In genomic region chr1:37272464-37272863, GRCm38 (mm10) we compare ENCODE assay signal across 9 mouse cellular contexts. TPM values are rescaled to one million over a fixed set of nuclear protein-coding genes. Genes with fewer than 3 reads are reported as not detected.
DNase-seq lines count a peak whose midpoint lies in the region; ATAC-seq and TF ChIP-seq lines count a peak whose summit lies in the region.
"Had no signal": no experiment of that assay in that cellular context is flagged by ENCODE, and none has a peak within 500 bp of the region (broad histone marks: within the 10 kb centered on the region; RNA-seq: fewer than 3 reads in every experiment).

No protein-coding gene starts in this region.

- DNase-seq in G1E (ENCODE audit: low spot score), result peak; percentile 43
- DNase-seq in adrenal gland, postnatal 14 days, result peak; percentile 73
- peak; percentile 62 for DNase-seq in embryo, embryonic 9.5 days (ENCODE audit: extremely low spot score)
- DNase-seq in kidney, postnatal 4 days, result peak; percentile 67 to 76
- DNase-seq in lung, embryonic 14.5 days, result peak; percentile 90
- peak; percentile 58 for DNase-seq in retina, postnatal 7 days (ENCODE audit: low read depth, low spot score)
- peak; percentile 25 for DNase-seq in yolk sac, embryonic 10.5 days (ENCODE audit: low spot score)

- no peak overlapping the region for H3K4me2 ChIP-seq in heart, embryonic 16.5 days (ENCODE audit: low read depth, low read length)
- H3K4me2 ChIP-seq in lung, embryonic 14.5 days, result no peak overlapping the region
- H3K4me2 ChIP-seq: midbrain, embryonic 12.5 days had no signal

- H3K27me3 ChIP-seq in G1E (ENCODE audit: insufficient read depth, low read length), result no peaks in the 10 kb centered on the region; the same call in 1 of the 2 replicates
- no peaks in the 10 kb centered on the region for H3K27me3 ChIP-seq in heart, embryonic 16.5 days (ENCODE audit: control insufficient read depth, insufficient read depth, low read length)
- H3K27me3 ChIP-seq in lung, embryonic 14.5 days (ENCODE audit: insufficient read depth, low read length), result no peaks in the 10 kb centered on the region

- no peak overlapping the region for H3K27ac ChIP-seq in heart, embryonic 16.5 days (ENCODE audit: low read length)
- no peak overlapping the region for H3K27ac ChIP-seq in lung, embryonic 14.5 days (ENCODE audit: low read depth)
- H3K27ac ChIP-seq: midbrain, embryonic 12.5 days had no signal

- ATAC-seq in G1E (ENCODE audit: extremely low read depth, insufficient number of reproducible peaks, low FRiP score, poor library complexity, severe bottlenecking), result no peak
- ATAC-seq in heart, embryonic 16.5 days (replicated peaks; ENCODE audit: extremely low read depth, insufficient read depth, low FRiP score), result peak; percentile 23; the same call in 1 of the 2 replicates
- peak; percentile 28; the same call in 1 of the 2 replicates for ATAC-seq in lung, embryonic 14.5 days (ENCODE audit: insufficient read depth)

- peak; percentile 97 for TF ChIP-seq CTCF in G1E (IDR thresholded peaks at IDR 0.05; ENCODE audit: low read depth, low read length)
- TF ChIP-seq CTCF in lung, embryonic 14.5 days (IDR thresholded peaks at IDR 0.05; ENCODE audit: low read depth), result peak; percentile 94

- H3K4me3 ChIP-seq in G1E (ENCODE audit: low read depth, low read length), result no peak overlapping the region
- H3K4me3 ChIP-seq in heart, embryonic 16.5 days (ENCODE audit: low read length), result no peak overlapping the region
- H3K4me3 ChIP-seq in lung, embryonic 14.5 days (ENCODE audit: low read depth, low read length), result no peak overlapping the region
- H3K4me3 ChIP-seq: midbrain, embryonic 12.5 days had no signal

- 6% methylated on average over 7 of the region's 7 CpGs for WGBS in heart, embryonic 16.5 days
- 4% methylated on average over 7 of the region's 7 CpGs for WGBS in lung, embryonic 14.5 days

- H3K9me3 ChIP-seq in G1E (replicated peaks), result no peaks in the 10 kb centered on the region
- H3K9me3 ChIP-seq in heart, embryonic 16.5 days (replicated peaks; ENCODE audit: control insufficient read depth, low read length), result 0 out of 2 replicates have a peak, but pooled peaks cover 2% of the 10 kb centered on the region
- no peaks in the 10 kb centered on the region for H3K9me3 ChIP-seq in lung, embryonic 14.5 days (ENCODE audit: low read depth, low read length)
- H3K9me3 ChIP-seq: midbrain, embryonic 12.5 days had no signal

- no peak overlapping the region for H3K9ac ChIP-seq in heart, embryonic 16.5 days (ENCODE audit: low read length)
- no peak overlapping the region for H3K9ac ChIP-seq in lung, embryonic 14.5 days
- H3K9ac ChIP-seq: midbrain, embryonic 12.5 days had no signal

- H3K4me1 ChIP-seq in G1E (ENCODE audit: insufficient read depth, low read depth, low read length), result peaks cover 7% of the 10 kb centered on the region; the same call in 1 of the 2 replicates
- H3K4me1 ChIP-seq in heart, embryonic 16.5 days (ENCODE audit: control insufficient read depth, insufficient read depth, low read length), result no peaks in the 10 kb centered on the region
- H3K4me1 ChIP-seq in lung, embryonic 14.5 days (ENCODE audit: insufficient read depth), result no peaks in the 10 kb centered on the region
- H3K4me1 ChIP-seq: midbrain, embryonic 12.5 days had no signal

- H3K36me3 ChIP-seq in G1E (replicated peaks), result no peaks in the 10 kb centered on the region
- no peaks in the 10 kb centered on the region for H3K36me3 ChIP-seq in heart, embryonic 16.5 days (ENCODE audit: control insufficient read depth, insufficient read depth)
- no peaks in the 10 kb centered on the region for H3K36me3 ChIP-seq in lung, embryonic 14.5 days (ENCODE audit: insufficient read depth)
- H3K36me3 ChIP-seq: midbrain, embryonic 12.5 days had no signal

RNA-seq across cellular contexts. Expression of gene Inpp4a, which starts 27.2 kb away (rescaled TPM):
- 4.2 and 6.2 TPM in 2 replicates for total RNA-seq in G1E (2014; fragmentation: Nextera tagmentation)
- 5.4 and 6.1 TPM in 2 replicates for total RNA-seq in G1E (2017)
- 2.9 and 4.5 TPM in 2 replicates for polyA plus RNA-seq in G1E (2012)
- 21.2 and 23.5 TPM in 2 replicates for total RNA-seq in adrenal gland, postnatal 14 days (2021)
- polyA plus RNA-seq in heart, embryonic 16.5 days (2015; fragmentation: Nextera tagmentation; extraction: Ambion mirVana), result 12.7 and 13.5 TPM in 2 replicates
- polyA plus RNA-seq in lung, embryonic 14.5 days (2014; fragmentation: Nextera tagmentation; extraction: Ambion mirVana), result 10.3 and 11.1 TPM in 2 replicates

RNA-seq across cellular contexts. Expression of gene Cnga3, which starts 58.2 kb away (rescaled TPM):
- total RNA-seq in G1E (2014; fragmentation: Nextera tagmentation), result not detected in 2 replicates
- total RNA-seq in G1E (2017), result 0.11 and 0.35 TPM in 2 replicates
- not detected in 2 replicates for polyA plus RNA-seq in G1E (2012)
- 1.8 and 2.0 TPM in 2 replicates for total RNA-seq in adrenal gland, postnatal 14 days (2021)
- polyA plus RNA-seq in heart, embryonic 16.5 days (2015; fragmentation: Nextera tagmentation; extraction: Ambion mirVana), result not detected in 2 replicates
- polyA plus RNA-seq in lung, embryonic 14.5 days (2014; fragmentation: Nextera tagmentation; extraction: Ambion mirVana), result not detected in 2 replicates

Comparison
In these comparisons a context has a peak if more than half of its experiments do, and no peak if none do; other contexts are left out.
1. DNase-seq: peak in every context shown above with its lines; median percentile 90 in lung, embryonic 14.5 days; 73 in adrenal gland, postnatal 14 days; 72 in kidney, postnatal 4 days; 62 in embryo, embryonic 9.5 days; 58 in retina, postnatal 7 days; 43 in G1E; 25 in yolk sac, embryonic 10.5 days.